Mouse (Mus musculus): ENCODE measurements around the gene Efcab5.

The Efcab5 gene

GRCm38 (mm10) chr11:77188868-77189267 is at the start of gene Efcab5:
Gene Efcab5, minus strand, starts transcription at chr11:77188968.
- DNase-seq (ENCODE audit: low read depth, low spot score): no peak

DNA sequence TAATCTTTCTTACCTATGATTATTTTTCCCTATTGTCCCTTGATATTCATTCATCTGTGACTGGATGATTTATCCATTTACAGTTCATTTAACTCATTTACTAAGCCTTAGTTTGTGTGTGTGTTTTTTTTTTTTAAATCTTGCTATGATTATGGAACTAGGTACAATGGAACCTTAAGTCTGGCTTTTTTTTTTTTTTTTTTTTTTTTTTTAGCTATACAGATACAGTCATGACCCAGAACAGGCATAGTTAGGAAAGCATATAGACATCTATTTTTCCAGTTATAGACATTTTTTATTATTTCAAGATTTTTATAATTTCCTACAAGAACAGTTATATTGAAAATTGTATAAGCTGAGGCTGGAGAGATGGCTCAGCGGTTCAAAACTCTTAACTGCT is 46.5 kb upstream of the Efcab5 start:
- DNase-seq (ENCODE audit: low read depth, low spot score): no peak

GRCm38 (mm10) chr11:77231514-77231913 is 42.7 kb upstream of the Efcab5 start:
- no peak for DNase-seq (ENCODE audit: low read depth, low spot score)

- peak; percentile 16 for DNase-seq (ENCODE audit: low read depth, low spot score)
Observed at GRCm38 (mm10) chr11:77230765-77231164, 42.0 kb upstream of the Efcab5 start.

GRCm38 (mm10) chr11:77216761-77217130 is 28.0 kb upstream of the Efcab5 start:
- no peak for DNase-seq (ENCODE audit: low read depth, low spot score)

- DNase-seq (ENCODE audit: low read depth, low spot score): peak; percentile 92
Observed at GRCm38 (mm10) chr11:77215951-77216760, 27.4 kb upstream of the Efcab5 start, which contains the start of gene Ssh2. Gene Ssh2, plus strand, starts transcription at chr11:77216287.

DNA sequence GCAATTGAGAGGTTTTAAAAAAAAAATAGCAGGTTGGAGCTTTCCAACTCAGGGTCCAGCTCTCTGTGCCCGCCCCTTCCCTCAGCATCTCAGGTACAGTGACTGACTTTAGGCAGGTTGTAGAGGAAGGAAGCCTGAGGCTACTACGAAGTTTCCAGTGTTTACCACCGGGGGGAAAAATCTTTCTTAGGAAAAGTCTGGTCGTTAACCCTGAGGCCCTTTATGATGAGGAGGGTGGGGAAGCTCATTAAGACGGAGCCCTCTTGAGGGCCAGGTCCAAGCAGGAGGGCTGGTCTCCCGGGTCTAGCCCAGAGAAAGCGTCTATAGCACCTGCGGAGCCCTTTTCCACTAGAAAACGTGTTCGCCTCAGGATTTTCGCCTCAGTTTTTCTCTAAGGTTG is 26.7 kb upstream of the Efcab5 start:
- DNase-seq (ENCODE audit: low read depth, low spot score): no peak

DNA sequence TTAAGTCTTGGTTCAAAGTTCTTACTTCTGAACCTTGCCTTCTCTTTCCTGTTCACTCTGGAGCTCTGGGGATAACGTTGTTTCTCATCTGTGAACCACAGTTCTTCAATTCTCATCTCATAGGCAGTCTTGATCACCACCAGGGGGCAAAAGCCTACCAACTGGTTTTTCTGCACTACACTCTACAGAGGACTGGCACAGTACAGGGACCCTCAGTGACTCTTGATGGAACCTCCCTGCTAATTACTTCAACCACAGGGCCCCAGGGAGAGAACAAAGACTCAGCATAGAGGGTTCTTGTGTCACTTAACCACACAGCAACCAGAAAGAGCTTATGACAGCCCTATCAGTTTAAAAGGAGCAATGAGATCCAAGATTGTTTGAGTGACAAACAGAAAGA is 26.0 kb upstream of the Efcab5 start:
- peak; percentile 86 for DNase-seq (ENCODE audit: low read depth, low spot score)

GRCm38 (mm10) chr11:77214142-77214692 is 25.4 kb upstream of the Efcab5 start:
- no peak for DNase-seq (ENCODE audit: low read depth, low spot score)

DNA sequence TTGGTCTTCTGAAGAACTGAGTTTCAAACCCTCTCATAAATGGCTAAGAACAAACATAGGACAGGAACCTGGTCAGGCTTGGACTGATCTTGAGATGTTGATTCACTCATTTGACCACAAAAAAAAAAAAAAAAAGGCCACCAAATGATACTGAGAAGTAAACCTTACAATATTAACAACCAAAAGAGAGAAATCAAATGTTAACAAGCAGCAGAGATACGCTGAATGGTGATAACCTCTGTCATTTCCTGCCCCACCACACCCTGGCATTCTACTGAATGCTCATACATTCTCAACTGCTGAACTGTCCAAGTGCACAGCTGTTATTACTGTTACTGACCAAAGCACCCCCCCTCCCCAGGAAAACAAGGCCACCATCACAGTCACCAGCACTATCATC is 11.9 kb upstream of the Efcab5 start:
- no peak for DNase-seq (ENCODE audit: low read depth, low spot score)

- DNase-seq (ENCODE audit: low read depth, low spot score): no peak
Observed at GRCm38 (mm10) chr11:77199636-77200035, 10.9 kb upstream of the Efcab5 start.

GRCm38 (mm10) chr11:77196181-77197143 is 7.7 kb upstream of the Efcab5 start:
- no peak for DNase-seq (ENCODE audit: low read depth, low spot score)

GRCm38 (mm10) chr11:77195360-77196109 is 6.8 kb upstream of the Efcab5 start:
- DNase-seq (ENCODE audit: low read depth, low spot score): no peak

GRCm38 (mm10) chr11:77194762-77195161 is 6.0 kb upstream of the Efcab5 start:
- DNase-seq (ENCODE audit: low read depth, low spot score): no peak

GRCm38 (mm10) chr11:77193941-77194553 is 5.3 kb upstream of the Efcab5 start:
- DNase-seq (ENCODE audit: low read depth, low spot score): no peak

DNA sequence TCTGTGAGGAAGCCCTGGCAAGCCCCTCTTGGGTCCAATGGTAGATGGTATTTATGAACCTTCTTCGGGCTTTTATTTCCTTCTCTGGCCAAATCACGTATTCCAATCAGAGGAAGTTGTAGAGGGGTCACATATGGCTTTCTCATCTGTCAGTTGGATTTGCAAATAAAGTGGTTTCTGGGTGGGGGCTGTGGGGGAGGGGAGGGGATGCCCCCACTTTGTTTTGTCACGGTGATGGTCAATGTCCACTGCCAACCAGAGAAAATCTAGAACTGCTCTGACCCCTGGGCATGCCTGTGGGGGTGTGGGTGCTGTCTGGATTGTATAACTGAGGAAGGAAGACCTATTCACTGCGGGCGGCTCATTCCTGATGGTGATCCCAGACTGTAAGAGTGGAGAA is 4.6 kb upstream of the Efcab5 start:
- DNase-seq (ENCODE audit: low read depth, low spot score): no peak

DNA sequence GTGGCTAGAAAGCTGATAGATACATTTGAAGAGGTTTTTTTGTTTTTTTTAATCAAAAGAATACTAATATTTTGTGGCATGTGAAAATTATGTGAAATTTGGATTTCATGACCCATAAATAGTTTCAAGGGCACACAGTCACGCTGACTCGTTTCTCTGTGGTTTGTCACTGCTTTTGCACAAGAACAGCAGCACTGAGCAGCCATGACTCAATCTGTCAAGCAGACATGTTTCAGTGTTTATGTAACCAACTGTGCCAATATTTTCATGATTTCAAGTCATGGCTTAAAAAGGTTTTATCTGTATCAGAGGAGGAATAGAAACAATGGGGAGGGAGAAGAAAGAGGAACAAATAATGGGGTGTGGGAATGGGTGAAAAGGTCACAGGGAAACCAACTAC is 3.8 kb downstream of the Efcab5 start:
- DNase-seq (ENCODE audit: low read depth, low spot score): peak; percentile 29

- DNase-seq (ENCODE audit: low read depth, low spot score): no peak
Observed at GRCm38 (mm10) chr11:77182616-77183015, 6.2 kb downstream of the Efcab5 start.

DNA sequence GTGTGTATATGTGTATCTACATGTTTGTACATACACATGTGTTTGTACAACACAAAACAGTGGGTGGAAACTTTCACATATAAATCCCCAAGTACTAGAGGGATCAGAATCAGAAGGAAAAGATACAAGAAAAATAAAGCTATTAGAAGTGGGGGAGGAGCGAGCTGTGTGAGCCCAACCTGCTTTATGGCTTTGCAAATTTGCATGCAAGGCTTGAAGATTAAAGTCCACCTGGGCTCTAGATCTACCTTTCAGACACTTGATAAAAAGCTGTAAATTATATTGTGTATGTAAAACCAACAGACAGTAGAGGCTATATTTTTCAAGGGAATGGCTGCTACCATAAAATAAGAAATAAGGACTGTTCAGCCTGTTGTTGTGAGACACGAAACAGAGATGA is 6.7 kb downstream of the Efcab5 start:
- DNase-seq (ENCODE audit: low read depth, low spot score): no peak

DNA sequence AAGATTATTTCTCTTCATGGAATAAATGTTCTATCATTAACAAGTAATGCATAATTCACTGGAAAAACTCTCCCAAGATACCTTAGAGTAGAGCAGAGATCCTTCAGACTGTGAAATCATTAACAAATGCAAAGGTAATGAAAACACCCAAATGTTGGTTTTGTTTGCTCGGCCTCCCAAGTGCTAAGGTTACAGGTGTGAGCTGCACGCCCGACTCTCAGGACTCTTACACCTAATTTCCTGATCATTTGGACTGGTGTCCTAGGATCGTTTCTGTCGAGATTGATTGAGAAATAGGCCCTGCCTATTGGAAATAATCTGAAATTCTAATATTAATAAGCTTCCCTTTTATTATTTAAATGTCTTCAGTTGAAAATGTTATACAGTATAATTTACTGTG is 7.2 kb downstream of the Efcab5 start:
- DNase-seq (ENCODE audit: low read depth, low spot score): no peak

GRCm38 (mm10) chr11:77180886-77181285 is 7.9 kb downstream of the Efcab5 start:
- DNase-seq (ENCODE audit: low read depth, low spot score): peak; percentile 82

Data from brain, adult 2 months (tissue).